Mouse (Mus musculus): ENCODE measurements around the gene 2310039H08Rik.

The 2310039H08Rik gene

DNA sequence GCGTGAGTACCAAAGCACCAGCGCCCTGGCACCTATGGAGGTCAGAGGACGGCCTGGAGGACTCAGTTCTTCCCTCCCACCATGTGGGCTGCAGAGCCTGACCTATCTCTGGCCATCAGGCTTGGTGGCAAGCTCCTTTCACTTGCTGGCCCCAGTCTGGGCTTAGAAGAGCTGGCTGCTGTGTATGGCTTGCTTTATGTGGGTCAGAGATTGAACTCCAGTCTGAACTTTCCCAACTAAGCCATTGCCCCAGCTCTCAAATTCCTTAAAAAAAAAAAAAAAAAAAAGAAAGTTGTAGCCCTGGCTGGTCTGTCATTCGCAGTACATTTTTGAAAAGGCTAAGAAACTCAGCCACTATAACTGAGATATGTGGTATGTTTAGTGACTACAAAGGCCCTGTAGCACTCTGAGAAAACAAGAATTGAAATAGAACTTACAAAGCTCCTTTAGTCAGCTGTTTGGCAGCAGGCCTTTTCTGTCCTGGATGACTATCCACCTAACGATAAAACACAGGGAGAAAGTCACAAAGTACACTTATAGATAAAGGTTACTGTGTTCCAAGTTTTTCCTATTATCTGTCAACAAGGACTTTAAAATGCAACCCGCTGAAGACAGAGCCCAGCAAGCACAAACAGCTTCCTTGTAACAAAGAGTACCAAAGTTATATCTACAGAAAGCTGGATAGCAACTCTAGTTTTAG, 36.8 kb downstream of the 2310039H08Rik start:
- no peak for ATAC-seq (ENCODE audit: low TSS enrichment)

DNA sequence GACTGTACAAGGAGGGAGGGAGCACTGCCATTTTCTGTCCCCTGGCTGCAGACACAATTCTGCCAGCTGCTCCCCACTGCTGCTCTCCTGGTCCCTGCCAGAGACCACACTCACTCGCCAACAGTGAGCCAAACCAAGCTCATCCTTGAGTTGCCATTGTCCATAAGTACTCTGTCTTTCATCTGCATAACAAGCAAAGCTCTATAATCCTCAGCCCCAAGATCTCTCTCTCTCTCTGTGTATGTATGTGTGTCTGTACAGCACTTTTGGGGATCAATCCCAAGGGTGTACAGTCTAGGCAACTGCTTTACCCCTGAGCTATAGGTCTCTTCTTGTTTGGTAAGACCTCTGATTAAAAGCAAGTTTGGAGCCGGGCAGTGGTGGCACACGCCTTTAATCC, 38.2 kb downstream of the 2310039H08Rik start:
- no peak for ATAC-seq (ENCODE audit: low TSS enrichment)

DNA sequence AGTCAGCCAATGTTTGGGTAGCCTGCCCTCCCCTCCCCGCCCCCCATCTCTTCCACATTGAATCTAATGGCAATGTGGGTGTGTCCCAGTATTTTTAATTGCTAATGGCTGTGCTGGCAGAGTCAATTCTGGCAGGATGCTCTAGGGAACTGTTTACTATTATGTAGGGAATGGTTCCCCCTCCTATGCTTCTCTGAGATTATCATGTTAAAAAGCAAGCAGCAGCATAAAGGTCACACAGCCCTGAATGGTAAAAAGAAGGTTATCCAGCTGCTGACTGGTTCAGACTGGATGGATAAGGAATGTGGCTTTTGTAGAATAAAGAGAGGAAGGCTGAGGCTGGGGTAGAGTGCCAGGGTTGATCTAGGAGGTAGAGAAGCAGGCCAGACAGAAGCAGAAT, 40.0 kb downstream of the 2310039H08Rik start:
- no peak for ATAC-seq (ENCODE audit: low TSS enrichment)

DNA sequence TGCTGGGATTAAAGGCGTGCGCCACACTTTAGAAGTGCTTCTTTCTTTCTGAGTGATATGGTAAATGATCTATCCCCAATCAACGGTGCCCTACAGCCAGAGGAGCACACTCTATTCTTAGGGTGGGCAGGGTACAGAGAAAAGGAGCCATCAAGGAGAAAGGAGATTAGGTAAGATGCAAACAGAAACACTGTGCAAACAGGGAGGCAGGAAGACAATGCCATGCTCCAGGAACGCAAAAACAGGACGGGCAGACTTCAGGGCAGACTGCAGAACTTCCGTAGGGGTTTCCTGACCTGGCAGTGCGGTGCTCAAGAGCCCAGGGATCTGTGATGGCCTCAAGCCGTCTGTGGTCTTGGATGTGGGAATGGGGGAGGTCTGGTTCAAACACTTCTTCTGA, 41.2 kb downstream of the 2310039H08Rik start:
- no peak for ATAC-seq (ENCODE audit: low TSS enrichment)

DNA sequence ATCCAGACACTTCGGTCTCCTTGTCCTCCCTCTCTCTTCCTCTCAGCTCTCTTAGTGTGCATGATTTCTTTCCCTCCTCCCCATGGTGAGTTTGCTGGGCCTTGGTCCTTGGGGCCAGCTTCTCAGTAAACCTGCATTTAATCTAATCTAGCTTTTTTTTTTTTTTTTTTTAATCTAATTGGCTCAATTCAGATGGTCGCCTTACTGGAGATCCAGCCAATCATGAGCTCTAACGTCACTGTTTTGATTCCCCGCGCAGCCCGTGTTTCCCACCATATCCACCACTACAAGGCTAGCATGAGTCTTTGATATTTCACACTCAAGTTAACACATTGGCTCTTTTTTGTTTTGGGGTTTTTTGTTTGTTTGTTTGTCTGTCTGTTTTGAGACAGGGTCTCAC, 42.1 kb downstream of the 2310039H08Rik start:
- ATAC-seq (ENCODE audit: low TSS enrichment): no peak

DNA sequence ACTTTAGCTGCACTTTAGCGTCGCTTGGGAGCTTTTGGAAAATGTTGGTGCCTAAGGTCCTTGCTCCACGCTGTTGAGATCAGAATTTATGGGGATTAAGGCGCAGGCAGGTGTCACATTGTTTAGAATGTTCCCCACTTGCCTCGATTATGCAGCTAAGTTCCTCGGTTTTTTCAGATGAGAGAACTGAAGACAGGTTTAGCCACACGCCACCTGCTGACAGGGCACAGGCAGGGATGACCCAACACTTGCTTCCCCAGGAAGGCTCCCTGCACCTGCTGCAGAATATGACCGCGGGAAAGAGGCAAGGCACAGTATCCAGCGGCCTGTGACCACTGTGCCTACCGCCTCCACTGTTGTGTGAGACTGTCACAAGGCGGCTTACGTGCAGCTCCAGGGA, 43.9 kb downstream of the 2310039H08Rik start:
- ATAC-seq (ENCODE audit: low TSS enrichment): no peak

DNA sequence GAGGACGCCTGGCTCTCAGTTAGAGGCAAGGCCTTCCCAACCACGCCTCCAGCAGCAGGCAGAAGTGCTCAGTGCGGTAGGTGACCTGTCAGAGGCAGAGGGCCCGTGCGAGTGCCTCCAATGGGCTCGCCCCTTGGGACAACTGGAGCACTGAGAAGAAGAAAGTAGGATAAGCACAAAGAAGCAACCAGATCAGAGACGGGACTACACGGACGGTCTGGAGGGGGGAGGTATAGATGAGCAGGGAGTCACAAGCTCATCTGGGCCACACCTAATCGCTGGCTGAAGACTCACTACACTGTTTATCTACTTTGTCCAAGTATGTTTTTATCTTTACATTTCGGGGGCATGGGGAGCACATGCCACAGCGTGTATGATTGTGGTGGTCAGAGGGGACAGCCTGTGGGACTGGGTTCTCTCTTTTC, 45.3 kb downstream of the 2310039H08Rik start:
- ATAC-seq (ENCODE audit: low TSS enrichment): no peak

DNA sequence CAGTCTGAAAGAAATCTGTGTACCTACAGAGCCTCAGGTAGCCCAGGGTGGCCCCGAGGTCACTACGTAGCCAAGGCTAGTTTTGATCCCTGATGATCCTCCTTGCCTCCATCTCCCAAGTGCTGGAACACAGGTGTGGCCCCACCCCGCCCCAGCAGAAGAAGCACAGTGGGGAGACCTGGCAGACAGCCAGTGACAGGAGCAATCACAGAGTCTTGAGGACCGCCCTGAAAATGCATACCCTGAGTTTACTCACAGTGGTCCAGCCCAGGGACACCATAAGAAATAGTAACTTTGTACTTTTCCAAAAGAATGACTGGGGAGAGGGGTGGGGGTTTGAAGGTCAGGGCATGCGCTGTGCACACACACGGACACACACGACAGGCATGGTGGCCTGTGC, 48.2 kb downstream of the 2310039H08Rik start:
- ATAC-seq (ENCODE audit: low TSS enrichment): no peak

All from frontal cortex, adult (tissue).